Mouse (Mus musculus) liver, embryonic 11.5 days (tissue): Measurements from ENCODE around the gene Hapln1. TPM values are rescaled to one million over a fixed set of nuclear protein-coding genes. Genes with fewer than 3 reads are reported as not detected.

Experiments used
- ATAC-seq: fragments of 200-750 bp; cut with Nextera tagmentation; replicated peaks from 2 replicates; pipeline ENCODE4 v1.8.0; 2017; ENCODE audit warnings: moderate number of reproducible peaks, mild to moderate bottlenecking, moderate TSS enrichment, moderate library complexity; ENCODE audit not compliant: low FRiP score
- DNase-seq: peaks from one replicate; pipeline ENCODE4 v3.0.0-alpha.2; 2017; ENCODE audit warnings: low spot score
- H3K27ac ChIP-seq: fragments of 300-500 bp; sonication (generic); 2 replicates; pipeline ENCODE4 v1.5.1; 2014; ENCODE audit warnings: mild to moderate bottlenecking, low read depth, low read length, control low read depth
- H3K27me3 ChIP-seq: fragments of 300-500 bp; sonication (generic); replicated peaks from 2 replicates; pipeline ENCODE4 v1.6.1; 2014; ENCODE audit warnings: low read length, mixed read lengths; ENCODE audit not compliant: control insufficient read depth, insufficient read depth
- H3K36me3 ChIP-seq: fragments of 300-500 bp; sonication (generic); 2 replicates; pipeline ENCODE4 v1.6.1; 2014; ENCODE audit warnings: mild to moderate bottlenecking, low read length, moderate library complexity, mixed read lengths; ENCODE audit not compliant: control insufficient read depth, insufficient read depth
- H3K4me1 ChIP-seq: fragments of 300-500 bp; sonication (generic); replicated peaks from 2 replicates; pipeline ENCODE4 v1.6.1; 2014; ENCODE audit warnings: low read length, mixed read lengths; ENCODE audit not compliant: control insufficient read depth, insufficient read depth
- H3K4me2 ChIP-seq: fragments of 300-500 bp; sonication (generic); 2 replicates; pipeline ENCODE4 v1.6.1; 2014; ENCODE audit warnings: mild to moderate bottlenecking, control low read depth, moderate library complexity
- H3K4me3 ChIP-seq: fragments of 300-500 bp; sonication (generic); 2 replicates; pipeline ENCODE4 v1.5.1; 2014; ENCODE audit warnings: low read depth, low read length, control low read depth
- H3K9ac ChIP-seq: fragments of 300-500 bp; sonication (generic); 2 replicates; pipeline ENCODE4 v1.6.1; 2014; ENCODE audit warnings: low read depth, low read length, control low read depth
- H3K9me3 ChIP-seq: fragments of 300-500 bp; sonication (generic); 2 replicates; pipeline ENCODE4 v1.6.1; 2016; ENCODE audit warnings: low read length, inconsistent platforms, mixed read lengths; ENCODE audit not compliant: control insufficient read depth
- WGBS: fragments of 180-500 bp; shearing (Covaris S2); extraction: QIAGEN DNeasy Blood & Tissue Kit; methylation state at CpG from one replicate; pipeline ENCODE4 v1.1.7; 2014; 5-methylcytosine and 5-hydroxymethylcytosine counted together
- polyA plus RNA-seq: library from polyadenylated mRNA; unstranded; fragments of >200 nt; fragmentation: Nextera tagmentation; extraction: Ambion mirVana; gene quantifications from 2 replicates; pipeline ENCODE4 v1.2.1, GENCODE M21; 2014

Gene Hapln1
- polyA plus RNA-seq, 1 experiment from 2014 or later: 3.6 TPM

GRCm38 (mm10) chr13:89540301-89540982 lies 846 bp downstream of the Hapln1 start:
- 0 out of 2 replicates have a peak, but pooled peaks have one; percentile 24 for ATAC-seq

GRCm38 (mm10) chr13:89543003-89543402 lies 3.4 kb downstream of the Hapln1 start:
- no peak for ATAC-seq
- no peaks in the 10 kb centered on the region for H3K27me3 ChIP-seq
- DNase-seq: no peak
- H3K36me3 ChIP-seq: no peaks in the 10 kb centered on the region
- no peak overlapping the region for H3K27ac ChIP-seq
- no peak overlapping the region for H3K4me2 ChIP-seq
- H3K9ac ChIP-seq: no peak overlapping the region
- no peaks in the 10 kb centered on the region for H3K9me3 ChIP-seq
- H3K4me1 ChIP-seq: no peaks in the 10 kb centered on the region
- no peak overlapping the region for H3K4me3 ChIP-seq
- WGBS: 7% methylated on average over 3 of the region's 3 CpGs

More at GRCm38 (mm10) chr13:89540301-89540982, 846 bp downstream of the Hapln1 start:
- no peaks in the 10 kb centered on the region for H3K4me1 ChIP-seq
- H3K9ac ChIP-seq: no peak overlapping the region
- DNase-seq: no peak
- no peaks in the 10 kb centered on the region for H3K36me3 ChIP-seq
- H3K4me3 ChIP-seq: peak overlapping the region; percentile 15; the same call in 1 of the 2 replicates
- WGBS: 21% methylated on average over 11 of the region's 11 CpGs
- H3K27ac ChIP-seq: no peak overlapping the region
- H3K4me2 ChIP-seq: peak overlapping the region; percentile 69
- H3K27me3 ChIP-seq: no peaks in the 10 kb centered on the region
- no peaks in the 10 kb centered on the region for H3K9me3 ChIP-seq

GRCm38 (mm10) chr13:89548203-89548740 lies 8.7 kb downstream of the Hapln1 start:
- no peak for ATAC-seq
- Histone ChIP-seq H3K4me3 (no peak overlapping the region), H3K27ac (no peak overlapping the region), H3K36me3 (no peaks in the 10 kb centered on the region), H3K9ac (no peak overlapping the region), H3K27me3 (no peaks in the 10 kb centered on the region), H3K9me3 (no peaks in the 10 kb centered on the region), H3K4me2 (no peak overlapping the region), H3K4me1 (no peaks in the 10 kb centered on the region)
- WGBS: 46% methylated on average over 2 of the region's 2 CpGs
- no peak for DNase-seq

- no peak for DNase-seq
- no peak overlapping the region for H3K4me3 ChIP-seq
- H3K36me3 ChIP-seq: no peaks in the 10 kb centered on the region
- ATAC-seq: no peak
- H3K27me3 ChIP-seq: no peaks in the 10 kb centered on the region
- no peak overlapping the region for H3K27ac ChIP-seq
- 51% methylated on average over 4 of the region's 4 CpGs for WGBS
- no peaks in the 10 kb centered on the region for H3K4me1 ChIP-seq
- no peak overlapping the region for H3K9ac ChIP-seq
- H3K9me3 ChIP-seq: no peaks in the 10 kb centered on the region
- no peak overlapping the region for H3K4me2 ChIP-seq
Observed at GRCm38 (mm10) chr13:89549507-89549906, 9.9 kb downstream of the Hapln1 start.

- no peak overlapping the region for H3K9ac ChIP-seq
- ATAC-seq (no peak), DNase-seq (no peak)
- no peaks in the 10 kb centered on the region for H3K36me3 ChIP-seq
- 16% methylated on average over 1 of the region's 1 CpGs for WGBS
- no peak overlapping the region for H3K4me2 ChIP-seq
- H3K27me3 ChIP-seq: no peaks in the 10 kb centered on the region
- H3K4me3 ChIP-seq: no peak overlapping the region
- no peaks in the 10 kb centered on the region for H3K9me3 ChIP-seq
- no peaks in the 10 kb centered on the region for H3K4me1 ChIP-seq
- H3K27ac ChIP-seq: no peak overlapping the region
Observed at GRCm38 (mm10) chr13:89551502-89551901, 11.9 kb downstream of the Hapln1 start.

- Histone ChIP-seq H3K9ac (no peak overlapping the region), H3K4me3 (no peak overlapping the region), H3K4me1 (no peaks in the 10 kb centered on the region), H3K27ac (no peak overlapping the region), H3K4me2 (no peak overlapping the region), H3K9me3 (no peaks in the 10 kb centered on the region), H3K36me3 (no peaks in the 10 kb centered on the region), H3K27me3 (no peaks in the 10 kb centered on the region)
- DNase-seq (no peak), ATAC-seq (no peak)
- WGBS: 89% methylated on average over 5 of the region's 5 CpGs
Observed at GRCm38 (mm10) chr13:89564518-89564917, 24.9 kb downstream of the Hapln1 start.

- no peaks in the 10 kb centered on the region for H3K4me1 ChIP-seq
- no peak for DNase-seq
- no peak overlapping the region for H3K9ac ChIP-seq
- no peaks in the 10 kb centered on the region for H3K36me3 ChIP-seq
- WGBS: 76% methylated on average over 4 of the region's 4 CpGs
- no peaks in the 10 kb centered on the region for H3K9me3 ChIP-seq
- no peak overlapping the region for H3K27ac ChIP-seq
- H3K4me3 ChIP-seq: no peak overlapping the region
- no peak overlapping the region for H3K4me2 ChIP-seq
- H3K27me3 ChIP-seq: no peaks in the 10 kb centered on the region
- ATAC-seq: no peak
Observed at GRCm38 (mm10) chr13:89566300-89566699, 26.7 kb downstream of the Hapln1 start.

- no peak overlapping the region for H3K4me3 ChIP-seq
- 80% methylated on average over 2 of the region's 2 CpGs for WGBS
- H3K9ac ChIP-seq: no peak overlapping the region
- no peaks in the 10 kb centered on the region for H3K27me3 ChIP-seq
- no peaks in the 10 kb centered on the region for H3K36me3 ChIP-seq
- H3K9me3 ChIP-seq: no peaks in the 10 kb centered on the region
- DNase-seq (no peak), ATAC-seq (no peak)
- H3K4me1 ChIP-seq: no peaks in the 10 kb centered on the region
- no peak overlapping the region for H3K27ac ChIP-seq
- no peak overlapping the region for H3K4me2 ChIP-seq
Observed at GRCm38 (mm10) chr13:89579115-89579514, 39.5 kb downstream of the Hapln1 start.

- H3K9me3 ChIP-seq: no peaks in the 10 kb centered on the region
- no peaks in the 10 kb centered on the region for H3K4me1 ChIP-seq
- ATAC-seq (no peak), DNase-seq (no peak)
- no peak overlapping the region for H3K4me3 ChIP-seq
- H3K27me3 ChIP-seq: no peaks in the 10 kb centered on the region
- no peak overlapping the region for H3K27ac ChIP-seq
- no peak overlapping the region for H3K4me2 ChIP-seq
- H3K9ac ChIP-seq: no peak overlapping the region
- H3K36me3 ChIP-seq: no peaks in the 10 kb centered on the region
- 69% methylated on average over 4 of the region's 4 CpGs for WGBS
Observed at GRCm38 (mm10) chr13:89583138-89583746, 43.6 kb downstream of the Hapln1 start.
